Mouse (Mus musculus) right cerebral cortex, adult 18-20 months (tissue): ENCODE results near the gene Gm20388.
A peak's percentile ranks its signal among the peaks of the same experiment; 100 is the strongest.
"Not testable (repeated sequence)": the region's sequence is repeated elsewhere in the genome, so short reads cannot be mapped to it uniquely, and the experiment has no call there.

ENCODE experiments used
- DNase-seq: peaks from one replicate; pipeline ENCODE4 v3.0.0; 2022; ENCODE audit warnings: mixed read lengths

The Gm20388 gene

DNA sequence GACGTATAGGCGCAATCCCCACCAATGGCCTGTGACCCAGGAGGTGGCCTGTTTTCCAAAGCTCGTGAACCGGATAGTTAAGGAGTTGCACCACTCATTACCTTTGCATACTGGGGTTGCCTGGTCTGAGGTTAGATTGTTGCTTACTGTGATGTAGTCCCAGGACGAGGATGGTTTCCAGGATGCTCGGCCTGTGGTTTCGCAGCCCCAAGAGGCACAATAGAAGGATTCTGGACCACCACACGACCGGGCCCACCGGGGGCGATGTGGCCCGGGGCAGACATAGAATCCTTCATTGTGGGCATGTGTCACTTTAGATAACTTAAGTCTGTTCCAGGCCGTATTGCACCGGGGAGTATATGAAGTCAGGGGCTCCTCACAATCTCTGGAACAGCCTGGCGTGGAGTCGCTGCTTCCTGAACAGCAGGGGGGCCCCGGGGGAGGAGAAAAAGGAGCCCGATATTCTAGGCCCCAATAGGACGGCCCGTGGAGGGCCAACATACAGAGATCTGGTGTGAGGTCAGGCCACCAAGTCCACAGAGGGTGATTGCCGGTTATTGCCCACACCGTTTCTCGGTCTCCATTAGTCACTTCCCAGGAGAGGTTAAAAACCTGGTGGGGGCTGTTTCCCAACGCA is 3517.1 kb downstream of the Gm20388 start:
- DNase-seq = no peak

GRCm38 (mm10) chr8:123428343-123428893 is 3517.8 kb downstream of the Gm20388 start:
- DNase-seq = no peak

- DNase-seq = no peak
Measured at GRCm38 (mm10) chr8:123428939-123429721, 3518.5 kb downstream of the Gm20388 start.

DNA sequence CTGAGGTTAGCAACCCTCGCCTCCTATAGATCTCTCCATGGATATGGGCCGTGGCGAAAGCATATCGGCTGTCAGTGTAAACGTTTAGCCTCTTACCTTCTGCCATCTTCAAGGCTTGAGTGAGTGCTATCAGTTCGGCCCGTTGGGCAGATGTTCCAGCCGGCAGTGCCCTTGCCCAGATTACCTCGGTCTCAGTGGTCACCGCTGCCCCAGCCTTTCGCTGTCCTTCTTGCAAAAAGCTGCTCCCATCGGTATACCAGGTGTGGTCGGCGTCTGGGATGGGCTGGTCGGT is 3519.0 kb downstream of the Gm20388 start:
- not testable (repeated sequence) for DNase-seq

DNA sequence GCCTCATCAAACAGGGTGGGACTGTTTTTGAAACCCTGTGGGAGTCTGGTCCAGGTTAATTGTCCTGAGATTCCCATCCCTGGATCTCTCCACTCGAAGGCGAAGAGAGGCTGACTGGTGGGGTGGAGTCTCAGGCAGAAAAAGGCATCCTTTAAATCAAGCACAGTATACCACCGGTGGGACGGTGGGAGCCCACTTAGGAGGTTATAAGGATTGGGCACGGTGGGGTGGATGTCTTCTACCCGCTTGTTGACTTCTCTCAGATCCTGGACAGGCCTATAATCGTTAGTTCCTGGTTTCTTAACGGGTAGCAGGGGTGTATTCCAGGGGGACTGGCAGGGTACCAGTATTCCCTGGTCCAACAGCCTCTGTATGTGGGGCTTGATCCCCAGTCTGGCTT is 3520.3 kb downstream of the Gm20388 start:
- not testable (repeated sequence) for DNase-seq

DNA sequence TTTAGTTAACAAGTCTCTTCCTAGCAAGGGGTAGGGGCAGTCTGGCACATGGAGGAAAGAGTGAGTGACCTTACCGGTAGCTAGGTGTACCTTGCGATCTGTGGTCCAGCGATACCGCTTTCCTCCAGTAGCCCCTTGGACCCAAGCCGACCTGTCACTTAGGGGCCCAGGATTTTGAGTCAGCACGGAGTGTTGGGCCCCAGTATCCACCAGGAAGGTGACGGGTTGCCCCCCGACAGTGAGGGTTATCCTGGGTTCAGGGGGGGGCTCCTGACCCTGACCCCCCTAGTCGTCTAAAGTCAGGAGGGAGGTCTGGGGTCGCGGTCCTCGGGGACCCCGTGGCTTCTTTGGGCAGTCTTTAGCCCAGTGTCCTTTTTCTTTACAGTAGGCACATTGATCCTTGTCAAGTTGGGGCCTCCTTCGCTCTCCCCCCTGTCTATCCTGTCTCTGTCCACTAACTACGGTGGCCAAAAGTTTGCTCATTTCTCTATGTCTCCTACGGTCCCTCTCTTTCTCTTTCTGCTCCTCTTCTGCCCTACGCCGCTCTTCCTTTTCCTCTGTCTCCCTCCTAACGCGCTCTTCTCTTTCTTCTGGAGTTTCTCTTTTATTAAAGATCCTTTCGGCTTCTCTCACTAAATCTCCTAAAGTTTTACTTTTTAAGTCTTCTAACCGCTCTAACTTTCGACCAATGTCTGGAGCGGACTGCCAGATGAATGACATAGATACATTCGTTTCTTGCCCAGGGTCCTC is 3521.2 kb downstream of the Gm20388 start:
- DNase-seq = no peak

GRCm38 (mm10) chr8:123432381-123432780 is 3521.7 kb downstream of the Gm20388 start:
- DNase-seq = no peak

GRCm38 (mm10) chr8:123433241-123433974 is 3522.8 kb downstream of the Gm20388 start:
- DNase-seq = not testable (repeated sequence)

DNA sequence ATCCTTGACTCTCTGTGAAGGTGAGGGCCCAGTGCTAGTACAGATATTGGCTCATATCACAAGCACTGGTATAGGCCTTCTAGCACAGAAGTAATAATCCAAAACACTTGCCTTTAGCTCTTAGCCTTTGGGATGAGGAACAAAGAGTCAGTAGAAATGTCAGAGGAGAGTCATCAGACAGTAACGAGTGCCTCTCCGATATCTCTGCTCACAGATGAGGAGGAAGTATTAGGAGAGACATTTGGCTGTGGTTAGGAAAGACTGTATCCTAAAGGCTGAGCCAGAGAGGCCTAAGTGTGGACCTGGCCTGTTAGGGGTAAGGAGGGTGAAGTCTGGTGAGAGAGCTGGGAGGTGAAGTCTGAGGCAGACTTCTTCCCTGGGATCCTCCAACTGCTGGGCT is 3531.1 kb downstream of the Gm20388 start:
- DNase-seq = no peak

- DNase-seq = no peak
Measured at GRCm38 (mm10) chr8:123442351-123442750, 3531.7 kb downstream of the Gm20388 start.

DNA sequence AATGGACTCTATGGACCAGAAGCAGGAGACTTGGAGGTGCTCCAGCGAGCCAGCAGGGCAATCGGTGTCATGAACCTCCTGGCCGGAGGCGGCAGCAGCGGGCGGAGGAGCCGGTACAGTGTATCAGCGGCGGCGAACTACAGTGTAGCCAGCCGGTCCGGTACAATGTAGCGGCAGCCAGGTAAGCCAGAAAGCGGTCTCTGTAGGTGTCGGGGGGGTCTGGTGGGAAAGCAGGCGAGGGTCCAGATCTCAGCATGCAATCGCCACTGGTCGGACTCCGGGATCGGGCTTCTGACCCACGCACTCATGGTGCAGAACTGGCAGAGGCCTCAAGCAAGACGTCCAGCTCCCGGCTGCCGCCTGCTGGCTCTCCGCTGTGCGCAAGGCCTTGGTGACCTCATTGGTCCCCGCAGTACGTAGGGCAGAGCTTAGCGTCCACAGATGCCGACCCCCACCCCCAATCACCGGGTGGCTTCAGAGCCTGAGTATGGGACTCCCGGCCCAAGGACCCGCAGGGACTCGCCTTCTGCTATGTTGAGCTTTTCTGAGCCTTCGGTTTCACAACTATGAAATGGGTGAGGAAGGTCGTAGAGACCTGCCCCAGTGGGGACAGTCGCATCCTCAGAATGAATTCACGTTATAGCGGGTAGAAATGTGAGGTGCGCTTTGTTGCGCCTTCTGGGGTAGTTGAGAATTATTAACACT is 3532.4 kb downstream of the Gm20388 start:
- peak; percentile 91 for DNase-seq

DNA sequence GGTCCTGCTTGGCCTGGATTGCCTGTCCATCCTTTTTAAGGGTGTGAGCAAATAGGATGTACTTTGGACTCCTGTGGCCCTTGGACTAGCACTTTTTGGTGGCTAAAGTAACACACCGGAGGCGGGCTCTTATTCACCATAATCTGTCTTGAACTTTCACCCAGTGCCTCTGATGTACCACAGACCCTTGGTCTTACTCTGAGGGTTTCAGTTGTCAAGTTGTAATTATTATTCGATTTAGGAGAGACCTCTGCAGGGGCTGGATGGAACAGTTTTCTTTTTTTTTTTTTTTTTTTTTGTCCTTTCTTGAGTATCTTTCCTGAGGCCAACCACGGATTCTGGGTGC is 3532.9 kb downstream of the Gm20388 start:
- DNase-seq = no peak

GRCm38 (mm10) chr8:123444131-123444530 is 3533.5 kb downstream of the Gm20388 start:
- no peak for DNase-seq

GRCm38 (mm10) chr8:123445981-123446380 is 3535.3 kb downstream of the Gm20388 start:
- no peak for DNase-seq

DNA sequence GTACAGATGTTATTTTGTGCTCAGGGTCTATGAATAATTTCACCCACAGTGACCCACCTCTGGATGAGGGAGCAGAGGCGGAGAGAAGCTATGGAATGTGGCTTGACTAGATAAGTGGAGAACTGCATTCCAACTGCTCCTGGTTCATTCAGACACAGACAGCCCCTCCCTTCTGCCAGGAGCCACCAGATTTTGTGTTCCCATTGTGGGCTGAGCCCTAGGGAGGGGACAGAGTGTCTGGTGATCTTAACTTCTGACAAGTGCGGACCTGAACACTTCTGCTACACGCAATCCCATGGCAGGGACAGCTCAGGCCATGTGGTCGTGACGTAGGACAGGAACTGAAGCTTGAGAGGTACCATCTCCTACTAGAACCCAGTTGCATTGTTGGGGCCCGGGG is 3536.2 kb downstream of the Gm20388 start:
- DNase-seq = no peak

GRCm38 (mm10) chr8:123450783-123451182 is 3540.1 kb downstream of the Gm20388 start:
- DNase-seq = no peak

DNA sequence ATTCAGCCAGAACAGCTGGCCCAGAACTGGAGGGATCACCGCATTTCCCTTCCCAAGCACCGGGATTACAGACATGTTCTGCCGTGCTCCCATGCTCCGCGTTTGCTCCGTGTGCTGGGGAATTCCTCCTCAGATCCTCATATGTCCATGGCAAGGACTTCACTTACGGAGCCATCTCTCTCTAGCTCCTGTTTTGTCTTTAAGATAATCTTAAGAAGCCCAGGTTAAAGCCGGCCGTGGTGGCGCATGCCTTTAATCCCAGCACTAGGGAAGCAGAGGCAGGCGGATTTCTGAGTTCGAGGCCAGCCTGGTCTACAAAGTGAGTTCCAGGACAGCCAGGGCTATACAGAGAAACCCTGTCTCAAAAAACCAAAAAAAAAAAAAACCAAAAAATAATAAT is 3541.1 kb downstream of the Gm20388 start:
- DNase-seq = not testable (repeated sequence)

DNA sequence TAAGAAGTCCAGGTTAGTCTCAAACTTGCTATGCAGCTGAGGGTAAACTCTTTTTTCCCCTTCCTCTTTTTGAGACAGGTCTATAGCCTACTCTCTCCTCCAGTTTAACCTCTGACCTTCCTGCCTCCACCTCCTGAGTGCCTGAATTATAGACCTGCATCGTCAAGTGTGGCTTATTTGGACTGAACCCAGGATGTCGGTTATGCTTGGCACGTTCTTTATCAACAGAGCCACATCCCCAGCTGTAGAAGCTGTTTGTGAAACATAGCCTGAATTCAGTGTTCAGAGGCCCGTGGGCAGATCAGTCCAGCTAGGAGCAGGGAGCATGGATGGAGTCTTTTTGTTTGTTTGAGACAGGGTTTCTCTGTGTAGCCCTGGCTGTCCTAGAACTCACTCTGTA is 3541.5 kb downstream of the Gm20388 start:
- no peak for DNase-seq

- DNase-seq = no peak
Measured at GRCm38 (mm10) chr8:123453291-123453690, 3542.7 kb downstream of the Gm20388 start.

- no peak for DNase-seq
Measured at GRCm38 (mm10) chr8:123453951-123454350, 3543.3 kb downstream of the Gm20388 start.

DNA sequence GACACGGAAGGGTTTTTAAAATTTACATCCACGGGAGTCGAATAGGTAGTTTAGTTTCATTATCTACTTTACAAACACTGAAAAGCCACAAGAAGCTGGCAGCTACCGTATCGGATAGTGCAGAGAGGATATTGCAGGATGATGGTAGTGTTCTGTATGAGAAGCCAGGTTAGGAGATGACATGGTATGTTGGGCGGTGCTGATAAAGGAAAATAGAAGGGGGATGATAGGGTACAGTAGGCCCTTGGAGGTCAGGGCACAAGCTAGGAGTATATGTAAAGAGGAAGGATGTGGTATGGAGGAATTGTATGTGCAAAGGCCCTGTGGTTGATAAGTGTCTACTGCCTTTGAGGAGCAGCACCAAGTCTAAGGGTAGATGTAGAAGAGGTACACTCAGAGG is 3543.9 kb downstream of the Gm20388 start:
- DNase-seq = no peak

DNA sequence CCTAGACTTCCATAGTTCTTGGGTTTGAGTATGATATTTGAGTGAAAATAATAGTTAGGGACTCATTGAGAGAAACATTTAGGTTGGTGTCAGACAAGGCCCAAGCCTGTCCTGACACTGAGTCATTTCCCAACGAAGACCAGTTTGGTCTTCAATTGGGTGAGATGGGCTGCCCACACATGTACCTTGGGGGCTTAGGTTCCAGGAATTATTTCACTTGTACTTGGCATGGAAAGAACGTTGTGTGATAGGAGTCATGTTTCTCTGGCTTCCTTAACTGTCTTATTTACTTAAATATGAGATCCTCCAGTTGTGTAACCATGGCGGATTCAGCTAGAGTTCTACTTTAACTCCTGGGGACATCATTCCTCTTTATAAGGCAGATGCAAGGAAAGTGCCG is 3553.0 kb downstream of the Gm20388 start:
- DNase-seq = no peak
